Mouse (Mus musculus): ENCODE measurements around the gene Tyro3. TPM values are rescaled to one million over a fixed set of nuclear protein-coding genes. Genes with fewer than 3 reads are reported as not detected.

The Tyro3 gene
- total RNA-seq, 2 experiments from 2014 or later = 1.9 to 2.2 TPM

- DNase-seq = no peak
Observed at GRCm38 (mm10) chr2:119857341-119857740, 59.8 kb downstream of the Tyro3 start.

- DNase-seq = no peak
Observed at GRCm38 (mm10) chr2:119864484-119864883, 67.0 kb downstream of the Tyro3 start.

Other genes starting within 250 kb of the Tyro3 start
- 1 to 10 TPM in 1 of 2 experiments, under 1 TPM in 1; 0.95 to 1.2 TPM for gene Nusap1, start 179.4 kb upstream of the Tyro3 start, total RNA-seq (2021)
- under 1 TPM; 0.25 to 0.26 TPM for gene Oip5, start 179.3 kb upstream of the Tyro3 start, total RNA-seq (2021)
- gene Ndufaf1, start 134.9 kb upstream of the Tyro3 start, total RNA-seq (2021) = 10 to 100 TPM; 66.3 to 68.9 TPM
- 10 to 100 TPM; 23.1 to 25.1 TPM for gene Rtf1, start 122.7 kb upstream of the Tyro3 start, total RNA-seq (2021)
- gene Itpka, start 55.4 kb upstream of the Tyro3 start, total RNA-seq (2021) = under 1 TPM; 0.42 to 0.98 TPM
- under 1 TPM in 1 of 2 experiments, not detected in 1; 0.13 TPM for gene Ltk, start 37.3 kb upstream of the Tyro3 start, total RNA-seq (2021)
- 10 to 100 TPM; 14.6 to 14.9 TPM for gene Rpap1, start 10.2 kb upstream of the Tyro3 start, total RNA-seq (2021)
- 10 to 100 TPM; 28.3 to 37.8 TPM for gene Mga, start 99.5 kb downstream of the Tyro3 start, total RNA-seq (2021)
- gene Mapkbp1, start 175.0 kb downstream of the Tyro3 start, total RNA-seq (2021) = 1 to 10 TPM; 6.1 to 8.2 TPM
- 1 to 10 TPM; 6.1 to 7.9 TPM for gene Jmjd7, start 229.8 kb downstream of the Tyro3 start, total RNA-seq (2021)
- under 1 TPM; 0.57 to 0.72 TPM for gene Gm28042, start 229.8 kb downstream of the Tyro3 start, total RNA-seq (2021)
- 1 to 10 TPM in 1 of 2 experiments, under 1 TPM in 1; 0.72 to 1.7 TPM for gene Pla2g4b, start 235.7 kb downstream of the Tyro3 start, total RNA-seq (2021)

All from heart, adult 18-20 months (tissue).